Mouse (Mus musculus) kidney, adult 8-10 months (tissue): ENCODE data around the gene Chrna1.

Experiments used
- DNase-seq, 2 experiments: peaks; one replicate each; pipeline ENCODE4 v3.0.0; 2022

Chrna1 gene

DNA sequence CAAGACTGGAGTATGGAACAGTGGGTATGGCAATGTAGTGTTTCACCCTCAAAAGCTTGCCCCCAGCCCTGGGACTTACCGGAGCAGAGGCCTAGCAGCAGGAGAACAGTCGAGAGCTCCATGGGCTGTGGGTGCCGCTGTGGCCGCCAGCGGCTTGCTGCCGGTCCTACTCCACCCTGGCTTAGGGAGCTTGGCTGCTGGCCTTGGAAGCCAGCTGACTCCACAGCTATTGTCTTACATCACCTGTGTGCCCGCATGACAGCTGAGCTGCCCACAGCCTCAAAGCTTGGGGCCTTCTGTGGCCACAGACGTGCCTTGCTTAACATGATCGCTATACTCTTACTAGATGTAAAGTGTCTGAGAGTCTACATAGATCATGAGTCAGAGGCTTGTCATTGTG is at the start of gene Chrna1:
Chrna1 (minus strand) TSS at position 173 of the 400 bp plus-strand sequence.
- DNase-seq, result no peak

DNA sequence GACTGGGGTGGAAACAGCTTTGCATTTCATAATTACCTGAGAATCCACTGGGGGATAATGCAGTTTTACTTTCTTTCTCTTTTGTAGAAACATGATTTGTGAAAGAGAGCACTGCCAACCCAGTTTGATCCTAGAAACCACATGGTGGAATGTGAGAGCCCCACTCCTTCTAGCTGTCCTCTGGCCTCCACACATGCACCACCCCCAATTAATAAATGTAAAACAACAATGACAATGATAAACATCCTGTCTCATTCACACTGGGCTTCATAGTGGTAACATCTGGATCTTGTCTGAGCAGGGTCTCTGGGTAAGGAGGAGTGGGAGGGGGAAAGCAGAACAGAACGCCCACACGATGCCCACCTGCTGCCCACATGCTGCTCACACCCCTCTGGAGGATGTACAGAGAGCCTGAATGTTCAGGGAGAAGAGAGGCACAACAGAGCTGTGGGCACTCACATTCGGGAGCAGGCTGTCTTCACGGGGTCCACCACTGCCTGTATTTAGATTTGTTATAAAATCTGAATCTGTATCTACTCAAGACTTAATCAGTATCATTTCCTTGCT is 38.4 kb upstream of the Chrna1 start:
- DNase-seq, result no peak

GRCm38 (mm10) chr2:73616434-73617057 is 36.4 kb upstream of the Chrna1 start:
- peak; percentile 72 to 74 for DNase-seq

- DNase-seq, result no peak
Measured at GRCm38 (mm10) chr2:73615456-73615855, 35.3 kb upstream of the Chrna1 start.

- DNase-seq, result no peak
Measured at GRCm38 (mm10) chr2:73614303-73614702, 34.2 kb upstream of the Chrna1 start.

GRCm38 (mm10) chr2:73612941-73613340 is 32.8 kb upstream of the Chrna1 start:
- DNase-seq, result no peak

DNA sequence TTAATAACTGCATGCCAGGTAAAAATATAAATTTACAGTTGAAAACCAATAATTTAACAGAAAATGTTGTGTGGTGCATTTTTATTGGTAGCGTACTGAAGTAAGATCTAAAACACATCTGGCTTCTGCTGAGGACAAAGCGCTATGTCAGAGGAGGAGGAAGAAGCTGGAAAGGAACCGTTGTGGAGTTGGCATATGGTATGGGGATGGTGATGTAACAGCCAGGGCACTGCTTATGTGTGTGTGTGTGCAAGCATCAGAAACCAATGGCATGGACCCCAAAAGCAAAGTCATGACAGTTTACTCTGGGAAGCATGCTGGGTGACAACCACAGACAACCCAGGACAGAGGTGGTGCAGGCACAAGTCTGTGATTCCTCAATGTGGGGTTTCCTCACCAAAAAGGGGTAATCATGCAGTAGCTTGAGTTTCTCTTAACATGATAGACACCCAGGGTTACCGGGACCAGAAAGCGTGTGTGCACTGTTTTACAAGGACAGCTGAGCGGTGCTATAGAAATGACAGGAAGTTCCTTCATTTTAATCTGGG is 32.3 kb upstream of the Chrna1 start:
- no peak for DNase-seq

- no peak for DNase-seq
Measured at GRCm38 (mm10) chr2:73611798-73612197, 31.7 kb upstream of the Chrna1 start.

DNA sequence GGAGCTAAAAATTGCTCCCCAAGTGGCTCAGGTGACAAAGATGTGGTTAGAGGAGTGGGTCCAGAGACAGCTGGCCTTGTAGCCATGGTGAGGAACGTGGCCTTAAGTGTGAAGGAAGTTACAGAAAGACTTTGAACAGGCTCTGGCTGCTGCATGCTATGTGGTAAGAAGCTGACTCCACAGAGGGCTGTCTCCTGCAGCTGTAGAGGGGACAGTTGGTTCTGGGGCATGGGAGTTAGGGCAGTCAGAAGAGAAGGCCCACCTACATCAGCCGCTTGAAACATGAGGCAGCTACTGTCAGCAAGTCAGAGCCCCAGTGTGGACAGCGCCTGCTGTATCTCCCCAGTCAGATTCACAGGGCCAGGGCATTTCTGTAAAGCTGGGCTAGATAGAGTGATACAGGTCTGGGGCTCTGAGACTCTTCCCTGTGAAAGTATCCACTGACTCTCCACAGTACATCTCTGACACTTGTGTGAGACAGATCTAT is 29.6 kb upstream of the Chrna1 start:
- no peak for DNase-seq

GRCm38 (mm10) chr2:73609067-73609723 is 29.1 kb upstream of the Chrna1 start:
- DNase-seq, result peak; percentile 81 to 89

DNA sequence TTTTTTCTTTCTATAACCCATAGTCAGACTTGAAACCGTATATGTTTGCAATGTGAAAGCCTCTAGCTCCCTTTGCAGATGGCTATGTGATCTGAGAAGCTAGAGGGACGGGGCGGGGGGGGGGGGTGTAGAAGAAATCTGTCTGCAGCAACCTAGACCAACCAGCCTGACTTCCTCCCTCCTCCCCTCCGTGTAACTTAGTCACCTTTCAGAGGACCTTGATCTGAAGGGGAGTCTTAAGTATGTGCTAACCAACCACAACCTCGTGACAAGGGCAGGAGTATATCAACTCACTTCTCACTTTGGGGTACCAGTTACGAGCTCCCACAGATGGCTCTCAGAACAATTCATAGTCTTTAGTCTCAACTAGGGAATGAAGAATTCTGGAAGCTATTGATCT is 28.3 kb upstream of the Chrna1 start:
- no peak for DNase-seq

DNA sequence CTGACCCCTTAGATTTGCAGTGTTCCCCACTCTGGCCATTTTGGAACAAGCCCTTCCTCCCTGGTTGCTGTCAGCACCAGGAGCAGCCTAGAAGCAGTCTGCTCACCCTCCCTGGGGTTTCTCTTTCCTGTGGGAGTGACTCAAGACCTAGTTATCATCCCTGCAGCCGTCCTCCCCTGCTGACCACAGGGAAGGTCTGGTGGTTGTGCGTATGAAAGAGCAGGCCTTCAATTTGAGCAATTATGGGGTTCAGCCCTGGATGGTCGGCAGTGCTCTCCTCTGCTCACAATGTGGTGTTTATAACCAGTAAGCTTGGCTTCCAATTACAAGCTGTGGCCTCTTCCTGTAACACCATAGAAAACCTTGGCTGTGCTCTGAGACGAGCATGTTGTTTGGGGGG is 27.5 kb upstream of the Chrna1 start:
- no peak for DNase-seq

DNA sequence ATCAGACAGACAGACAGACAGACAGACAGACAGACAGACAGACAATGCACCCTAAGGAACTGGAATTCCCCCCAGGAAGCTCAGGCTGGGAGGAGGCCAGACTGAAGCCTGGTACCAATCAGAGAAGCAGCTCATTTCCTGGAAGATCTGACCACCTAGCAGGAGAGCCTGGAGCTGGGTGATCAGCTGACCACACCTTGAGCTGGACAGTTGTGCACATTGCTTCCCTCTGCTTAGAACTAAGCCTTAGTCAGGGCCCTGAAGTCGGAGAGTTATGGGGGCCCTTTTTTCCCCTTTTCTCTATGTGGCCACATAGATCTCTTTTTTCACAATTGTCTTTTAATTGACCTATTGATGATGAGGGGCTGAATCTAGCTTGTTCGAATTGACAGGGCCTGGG is 27.0 kb upstream of the Chrna1 start:
- DNase-seq, result no peak

DNA sequence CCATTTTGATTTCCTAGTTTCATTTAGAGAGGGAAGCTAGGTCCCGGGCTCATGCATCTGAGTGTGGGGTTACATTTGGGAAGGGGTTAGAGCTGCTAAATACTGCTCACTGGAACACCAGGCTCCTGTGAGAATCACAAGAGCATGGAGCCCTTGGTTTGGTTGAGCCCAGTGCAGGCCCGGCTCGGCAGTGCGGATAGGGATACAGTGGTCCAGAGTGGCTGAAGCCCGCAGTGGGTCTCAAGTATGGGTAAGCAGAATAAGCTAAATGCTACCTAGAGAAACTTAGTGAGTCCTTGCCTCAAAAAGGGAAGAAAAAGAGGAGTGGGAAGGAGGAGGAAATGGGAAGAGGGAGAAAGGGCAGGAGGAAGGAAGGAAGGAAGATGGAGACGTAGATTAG is 26.5 kb upstream of the Chrna1 start:
- DNase-seq, result no peak

- DNase-seq, result peak; percentile 41 to 59
Measured at GRCm38 (mm10) chr2:73605077-73605476, 24.9 kb upstream of the Chrna1 start.

- DNase-seq, result no peak
Measured at GRCm38 (mm10) chr2:73604579-73604978, 24.4 kb upstream of the Chrna1 start.

DNA sequence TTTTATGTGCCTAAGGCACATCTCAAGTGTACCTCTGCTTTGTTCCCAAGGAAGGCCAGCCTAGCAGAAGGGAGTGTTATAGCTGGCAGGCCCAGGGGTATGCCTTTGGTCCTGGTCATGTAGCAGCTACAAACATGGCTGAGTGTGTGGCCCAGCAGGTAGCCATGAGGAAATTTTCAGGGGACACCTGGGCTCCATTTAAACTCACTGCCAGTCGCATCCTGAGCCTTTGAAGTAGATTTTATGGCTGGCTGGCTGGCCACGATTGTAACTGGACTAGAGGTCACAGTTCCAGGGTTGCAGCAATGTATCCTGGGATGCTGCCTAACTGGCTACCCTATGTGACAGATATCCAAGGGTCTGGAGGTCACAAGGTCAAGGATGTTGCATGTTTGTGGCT is 20.5 kb upstream of the Chrna1 start:
- no peak for DNase-seq

DNA sequence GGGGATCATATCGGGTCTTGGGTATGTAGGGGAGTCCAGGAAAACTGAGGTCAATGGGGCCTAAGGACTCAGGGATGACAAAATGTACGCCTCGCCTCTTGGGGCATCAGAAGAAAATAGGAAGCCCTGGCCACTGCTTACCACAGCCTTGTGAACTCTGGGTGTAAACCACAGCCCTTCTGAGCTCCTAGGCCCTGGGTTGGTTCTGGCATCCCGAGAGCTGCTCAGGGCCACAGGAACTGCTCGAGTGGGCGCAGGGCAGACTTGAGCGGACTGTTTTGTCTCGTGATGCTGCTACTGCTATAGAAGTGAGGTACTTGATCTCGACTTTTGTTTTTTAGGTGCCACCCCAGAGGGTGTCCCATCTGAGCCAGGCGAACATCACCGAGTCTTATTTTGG is 17.6 kb upstream of the Chrna1 start:
- no peak for DNase-seq

DNA sequence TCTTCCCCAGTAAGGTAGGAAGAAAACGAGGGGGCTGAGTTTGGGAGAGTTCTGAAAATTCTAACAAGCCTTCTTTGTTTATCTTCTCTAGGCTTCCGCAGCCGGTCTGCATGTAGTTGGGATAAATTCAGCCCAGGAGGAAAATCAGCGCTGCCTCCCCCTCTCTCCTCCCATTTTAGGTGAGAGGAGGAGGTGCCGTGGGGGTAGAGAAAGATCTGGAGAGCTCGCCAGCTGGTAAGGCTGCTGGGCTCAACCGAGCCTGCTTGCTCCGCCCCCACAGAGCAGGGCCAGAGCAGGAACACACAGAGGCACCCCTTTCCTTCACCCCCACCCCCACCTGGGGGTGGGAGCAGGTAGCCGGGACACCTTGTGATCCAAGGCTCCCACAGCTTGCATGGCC is 16.6 kb upstream of the Chrna1 start:
- DNase-seq, result no peak

DNA sequence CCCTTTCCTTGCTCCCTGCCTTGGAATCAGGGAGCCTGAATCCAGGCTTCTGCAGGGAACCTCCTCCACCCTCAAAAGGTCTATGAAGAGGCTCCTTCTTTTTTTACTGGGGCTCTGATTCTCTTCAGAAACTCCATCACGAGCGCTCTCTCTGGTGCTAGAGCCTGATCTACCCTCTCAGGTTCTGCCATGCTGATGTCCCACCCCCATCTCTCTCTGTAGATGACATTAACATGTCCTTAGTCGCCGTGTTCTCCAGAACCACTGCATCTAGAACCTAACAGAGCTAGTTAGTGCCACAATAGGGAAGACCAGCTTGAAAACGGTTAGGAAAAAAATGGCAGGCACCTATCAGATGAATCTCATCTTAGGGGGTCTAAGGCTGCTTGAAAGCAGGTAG is 16.2 kb upstream of the Chrna1 start:
- DNase-seq, result no peak

DNA sequence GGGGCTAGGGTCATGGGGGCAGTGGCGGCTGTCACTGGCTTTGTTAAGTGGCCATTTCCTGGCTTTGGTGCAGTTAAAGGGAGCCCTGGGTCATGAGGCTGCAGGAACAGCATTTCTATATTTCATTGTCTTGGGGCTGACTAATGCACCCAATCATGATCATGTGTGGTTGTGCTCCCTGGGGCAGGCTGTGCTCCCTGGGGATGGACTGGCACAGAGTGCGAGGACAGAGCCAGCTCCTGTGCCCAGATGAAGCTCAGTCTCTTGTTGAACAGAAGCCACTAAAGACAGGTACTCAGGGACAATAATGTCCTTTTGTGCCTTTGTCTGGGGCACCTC is 12.9 kb upstream of the Chrna1 start:
- no peak for DNase-seq

- DNase-seq, result peak in 1 of 2 experiments; percentile 31
Measured at GRCm38 (mm10) chr2:73592231-73593100, 12.3 kb upstream of the Chrna1 start.

DNA sequence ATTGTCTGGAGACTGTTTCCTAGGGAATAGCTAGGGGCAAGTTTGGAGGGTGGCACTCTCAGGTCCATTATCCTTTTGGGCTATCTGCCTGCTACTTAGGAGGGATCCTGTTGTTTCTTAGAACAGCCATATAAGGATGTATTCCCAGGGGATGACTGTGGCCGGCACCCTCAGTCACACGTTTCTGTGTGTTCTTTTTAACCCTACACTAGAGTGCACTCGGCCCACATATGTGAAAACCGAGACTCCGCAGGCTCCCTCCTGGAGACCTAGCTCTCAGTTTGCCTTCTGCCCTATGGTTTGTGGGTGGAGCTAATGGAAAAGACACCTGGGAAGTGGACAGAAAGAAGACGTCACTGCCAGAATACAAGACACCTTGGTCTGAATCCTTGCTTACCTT is 11.1 kb upstream of the Chrna1 start:
- DNase-seq, result no peak
